Mouse (Mus musculus): ENCODE results near the gene Cfap298. TPM values are rescaled to one million over a fixed set of nuclear protein-coding genes. Genes with fewer than 3 reads are reported as not detected.
A peak's percentile ranks its signal among the peaks of the same experiment; 100 is the strongest.

The Cfap298 gene
- polyA plus RNA-seq, 1 experiment from 2014 or later: 49.0 TPM

- Histone ChIP-seq H3K4me2 (no peak overlapping the region), H3K9me3 (replicated peaks) (no peaks in the 10 kb centered on the region), H3K27me3 (replicated peaks) (0 out of 2 replicates have a peak, but pooled peaks cover 3% of the 10 kb centered on the region), H3K4me1 (replicated peaks) (peaks cover 38% of the 10 kb centered on the region), H3K9ac (no peak overlapping the region), H3K4me3 (no peak overlapping the region), H3K27ac (ENCODE audit: poor library complexity, severe bottlenecking) (no peak overlapping the region), H3K36me3 (no peaks in the 10 kb centered on the region)
- 84% methylated on average over 9 of the region's 9 CpGs for WGBS
- ATAC-seq (ENCODE audit: insufficient number of reproducible peaks, low FRiP score): no peak
Measured at GRCm38 (mm10) chr16:90890683-90891082, 44.2 kb downstream of the Cfap298 start.

- Histone ChIP-seq H3K4me2 (no peak overlapping the region), H3K4me1 (replicated peaks) (peaks cover 41% of the 10 kb centered on the region), H3K4me3 (no peak overlapping the region), H3K9ac (no peak overlapping the region), H3K27me3 (replicated peaks) (0 out of 2 replicates have a peak, but pooled peaks cover 3% of the 10 kb centered on the region), H3K36me3 (no peaks in the 10 kb centered on the region), H3K9me3 (replicated peaks) (no peaks in the 10 kb centered on the region), H3K27ac (ENCODE audit: poor library complexity, severe bottlenecking) (peak overlapping the region; percentile 9; the same call in 1 of the 2 replicates)
- WGBS: 41% methylated on average over 9 of the region's 9 CpGs
- ATAC-seq (ENCODE audit: insufficient number of reproducible peaks, low FRiP score): peak; percentile 37
Measured at GRCm38 (mm10) chr16:90885781-90886565, 48.9 kb downstream of the Cfap298 start.

GRCm38 (mm10) chr16:90885351-90885750 lies 49.6 kb downstream of the Cfap298 start:
- 0 out of 2 replicates have a peak, but pooled peaks cover 3% of the 10 kb centered on the region for H3K27me3 ChIP-seq (replicated peaks)
- WGBS: 57% methylated on average over 2 of the region's 2 CpGs
- H3K9ac ChIP-seq: no peak overlapping the region
- no peaks in the 10 kb centered on the region for H3K36me3 ChIP-seq
- H3K4me1 ChIP-seq (replicated peaks): peaks cover 35% of the 10 kb centered on the region
- peak overlapping the region; percentile 9; the same call in 1 of the 2 replicates for H3K27ac ChIP-seq (ENCODE audit: poor library complexity, severe bottlenecking)
- no peak overlapping the region for H3K4me3 ChIP-seq
- ATAC-seq (ENCODE audit: insufficient number of reproducible peaks, low FRiP score): no peak
- H3K9me3 ChIP-seq (replicated peaks): no peaks in the 10 kb centered on the region
- H3K4me2 ChIP-seq: no peak overlapping the region

- Histone ChIP-seq H3K9ac (no peak overlapping the region), H3K27ac (ENCODE audit: poor library complexity, severe bottlenecking) (peak overlapping the region; percentile 60), H3K27me3 (replicated peaks) (peaks cover 4% of the 10 kb centered on the region; the same call in 1 of the 2 replicates), H3K36me3 (no peaks in the 10 kb centered on the region), H3K4me2 (no peak overlapping the region), H3K9me3 (replicated peaks) (no peaks in the 10 kb centered on the region), H3K4me1 (replicated peaks) (peaks cover 34% of the 10 kb centered on the region), H3K4me3 (no peak overlapping the region)
- peak; percentile 68 for ATAC-seq (ENCODE audit: insufficient number of reproducible peaks, low FRiP score)
- 34% methylated on average over 8 of the region's 8 CpGs for WGBS
Measured at GRCm38 (mm10) chr16:90882501-90882977, 52.4 kb downstream of the Cfap298 start.

GRCm38 (mm10) chr16:90878135-90878860 lies 56.6 kb downstream of the Cfap298 start:
- Histone ChIP-seq H3K27me3 (replicated peaks) (peaks cover 4% of the 10 kb centered on the region; the same call in 1 of the 2 replicates), H3K9me3 (replicated peaks) (no peaks in the 10 kb centered on the region), H3K27ac (ENCODE audit: poor library complexity, severe bottlenecking) (no peak overlapping the region), H3K4me1 (replicated peaks) (peaks cover 19% of the 10 kb centered on the region), H3K4me3 (no peak overlapping the region), H3K4me2 (no peak overlapping the region), H3K36me3 (no peaks in the 10 kb centered on the region), H3K9ac (no peak overlapping the region)
- ATAC-seq (ENCODE audit: insufficient number of reproducible peaks, low FRiP score): no peak
- 85% methylated on average over 3 of the region's 3 CpGs for WGBS

Small RNA genes within 50 kb of the gene (microRNA-seq; reads per million reads assigned to microRNA genes)
- not detected for gene Gm22933

Other genes starting within 250 kb of the Cfap298 start
- 36.9 and 38.9 TPM in 2 replicates for gene Mis18a, start 207.7 kb downstream of the Cfap298 start, polyA plus RNA-seq (2016; fragmentation: Nextera tagmentation; extraction: Ambion mirVana)
- 26.3 and 26.4 TPM in 2 replicates for gene Mrap, start 196.9 kb downstream of the Cfap298 start, polyA plus RNA-seq (2016; fragmentation: Nextera tagmentation; extraction: Ambion mirVana)
- 8.4 and 9.2 TPM in 2 replicates for gene Urb1, start 124.7 kb downstream of the Cfap298 start, polyA plus RNA-seq (2016; fragmentation: Nextera tagmentation; extraction: Ambion mirVana)
- gene Eva1c, start 108.4 kb downstream of the Cfap298 start, polyA plus RNA-seq (2016; fragmentation: Nextera tagmentation; extraction: Ambion mirVana): 2.1 and 3.4 TPM in 2 replicates
- gene Synj1, start 76.2 kb upstream of the Cfap298 start, polyA plus RNA-seq (2016; fragmentation: Nextera tagmentation; extraction: Ambion mirVana): 14.9 and 18.3 TPM in 2 replicates
- gene Paxbp1, start 109.4 kb upstream of the Cfap298 start, polyA plus RNA-seq (2016; fragmentation: Nextera tagmentation; extraction: Ambion mirVana): 52.5 and 55.6 TPM in 2 replicates
- gene 4932438H23Rik, start 160.0 kb upstream of the Cfap298 start, polyA plus RNA-seq (2016; fragmentation: Nextera tagmentation; extraction: Ambion mirVana): 0.17 TPM in 1 of 2 replicates, not detected in the other